Mouse (Mus musculus): ENCODE measurements around the gene Tmed2.

- no peak for TF ChIP-seq POLR2A (IDR thresholded peaks at IDR 0.05; ENCODE audit: borderline replicate concordance, insufficient read depth, low read length)
- no peak for TF ChIP-seq CTCF (IDR thresholded peaks at IDR 0.05; ENCODE audit: borderline replicate concordance, insufficient read depth, low read depth, low read length)
Measured at GRCm38 (mm10) chr5:124515789-124516188, 24.7 kb upstream of the Tmed2 start.

All from cerebellum, adult 2 months (tissue).